Mouse (Mus musculus) lung, adult 2 months (tissue): ENCODE measurements at regions not wholly inside any gene's neighbourhood (a gene's known extent, or its start where the extent isn't known, plus 50 kb on each side); places are given as distances from the start of the nearest gene placed in this dataset.

Experiments
- CTCF ChIP-seq: fragments of 200-500 bp; IDR thresholded peaks from 2 replicates; pipeline ENCODE4 v1.5.1; 2011; ENCODE audit warnings: mild to moderate bottlenecking, low read length, control low read depth; ENCODE audit not compliant: insufficient read depth
- POLR2A ChIP-seq: fragments of 200-500 bp; IDR thresholded peaks from 2 replicates; pipeline ENCODE4 v1.6.1; 2011; ENCODE audit warnings: low read depth, mild to moderate bottlenecking, control low read depth, low read length, borderline replicate concordance; ENCODE audit errors: extremely low read depth

GRCm38 (mm10) chr4:131107127-131107857 is 163.1 kb downstream of the Matn1 start:
- TF ChIP-seq CTCF = no peak
- TF ChIP-seq POLR2A = no peak
